Mouse (Mus musculus): ENCODE measurements around the gene Stac3.
A peak's percentile ranks its signal among the peaks of the same experiment; 100 is the strongest.

Gene Stac3

DNA sequence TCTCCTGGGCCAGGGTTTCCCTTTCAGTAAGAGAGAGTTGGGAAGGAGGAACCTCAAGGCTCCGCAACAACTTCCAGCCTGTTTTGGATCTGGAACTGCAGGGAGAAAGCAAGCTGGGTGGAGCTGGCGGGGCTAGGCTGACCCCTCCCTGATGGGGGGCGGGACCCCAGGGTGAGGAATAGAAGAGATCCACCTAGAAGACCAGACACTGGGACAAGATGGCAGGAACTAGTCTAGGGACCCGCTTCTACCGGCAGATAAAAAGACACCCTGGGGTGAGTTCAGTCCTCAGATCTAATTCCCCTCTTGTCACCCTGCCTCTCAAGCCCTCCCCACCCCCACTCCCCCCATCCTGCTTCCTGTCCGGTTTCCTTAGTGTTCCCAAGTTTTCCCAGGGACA is 13.3 kb downstream of the Stac3 start, which contains the start of gene Ndufa4l2:
Gene Ndufa4l2 (plus strand): TSS at position 204 of the 400 bp plus-strand sequence.
- H3K27me3 ChIP-seq (ENCODE audit: control insufficient read depth, insufficient read depth, low read length, poor library complexity, severe bottlenecking) = no peaks in the 10 kb centered on the region
- H3K36me3 ChIP-seq (ENCODE audit: control insufficient read depth, insufficient read depth, low read length, poor library complexity, severe bottlenecking) = peaks cover 6% of the 10 kb centered on the region
- no peak for DNase-seq (ENCODE audit: low read depth, low spot score)

DNA sequence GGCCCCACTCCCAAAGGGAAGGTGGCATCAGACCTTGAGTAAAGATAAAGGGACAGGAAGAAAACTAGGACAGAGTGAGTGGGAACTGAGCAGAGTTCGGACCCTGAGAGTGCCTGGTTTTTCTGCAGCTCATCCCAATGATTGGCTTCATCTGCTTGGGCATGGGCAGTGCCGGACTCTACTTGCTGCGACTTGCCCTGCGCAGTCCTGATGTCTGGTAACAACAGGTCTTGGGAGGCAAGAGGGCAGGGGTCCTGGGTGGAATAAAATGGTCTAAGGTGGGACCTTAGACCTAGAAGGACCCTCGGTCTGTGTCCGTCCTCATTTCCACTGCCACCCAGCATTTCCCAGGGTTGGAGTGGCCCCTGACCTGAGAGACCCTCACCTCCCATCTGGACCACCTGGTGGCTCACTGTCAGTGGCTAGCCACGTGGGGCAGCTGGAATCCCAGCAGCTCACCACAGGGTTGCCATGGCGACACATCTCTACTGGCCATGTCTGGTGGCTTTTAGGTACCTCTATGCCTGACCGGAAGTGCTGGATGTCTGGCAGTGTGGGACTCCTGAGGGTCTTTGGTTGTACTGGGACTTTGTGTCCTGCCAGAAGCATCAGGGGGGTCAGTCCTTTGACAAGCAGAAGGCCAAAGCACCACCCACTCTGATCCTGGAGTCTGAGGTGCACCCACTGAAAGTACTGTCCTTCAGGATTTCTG is 13.9 kb downstream of the Stac3 start:
- peaks cover 6% of the 10 kb centered on the region for H3K36me3 ChIP-seq (ENCODE audit: control insufficient read depth, insufficient read depth, low read length, poor library complexity, severe bottlenecking)
- H3K27me3 ChIP-seq (ENCODE audit: control insufficient read depth, insufficient read depth, low read length, poor library complexity, severe bottlenecking) = no peaks in the 10 kb centered on the region
- no peak for DNase-seq (ENCODE audit: low read depth, low spot score)

DNA sequence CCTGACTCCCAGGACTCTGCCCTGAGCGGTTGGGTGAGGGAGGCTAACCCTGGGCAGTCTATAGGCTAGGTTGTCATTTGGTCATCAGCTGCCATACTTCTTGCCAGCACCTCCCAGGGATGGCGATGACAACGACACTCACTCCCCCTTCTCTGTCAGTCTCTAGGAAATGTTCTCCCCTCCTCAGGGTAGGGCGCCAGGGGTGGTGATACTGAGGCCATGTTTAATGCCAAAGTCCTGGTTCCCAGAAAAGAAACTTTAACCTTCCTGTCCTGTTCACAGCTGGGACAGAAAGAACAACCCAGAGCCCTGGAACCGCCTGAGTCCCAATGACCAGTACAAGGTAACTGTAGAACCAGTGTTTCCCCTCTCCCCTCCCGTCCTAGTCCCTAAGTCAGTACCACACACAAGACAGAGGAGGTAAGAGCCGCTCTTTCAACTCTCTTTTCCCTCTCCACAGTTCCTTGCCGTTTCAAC is 14.5 kb downstream of the Stac3 start:
- peaks cover 6% of the 10 kb centered on the region for H3K36me3 ChIP-seq (ENCODE audit: control insufficient read depth, insufficient read depth, low read length, poor library complexity, severe bottlenecking)
- no peak for DNase-seq (ENCODE audit: low read depth, low spot score)
- H3K27me3 ChIP-seq (ENCODE audit: control insufficient read depth, insufficient read depth, low read length, poor library complexity, severe bottlenecking) = no peaks in the 10 kb centered on the region

DNA sequence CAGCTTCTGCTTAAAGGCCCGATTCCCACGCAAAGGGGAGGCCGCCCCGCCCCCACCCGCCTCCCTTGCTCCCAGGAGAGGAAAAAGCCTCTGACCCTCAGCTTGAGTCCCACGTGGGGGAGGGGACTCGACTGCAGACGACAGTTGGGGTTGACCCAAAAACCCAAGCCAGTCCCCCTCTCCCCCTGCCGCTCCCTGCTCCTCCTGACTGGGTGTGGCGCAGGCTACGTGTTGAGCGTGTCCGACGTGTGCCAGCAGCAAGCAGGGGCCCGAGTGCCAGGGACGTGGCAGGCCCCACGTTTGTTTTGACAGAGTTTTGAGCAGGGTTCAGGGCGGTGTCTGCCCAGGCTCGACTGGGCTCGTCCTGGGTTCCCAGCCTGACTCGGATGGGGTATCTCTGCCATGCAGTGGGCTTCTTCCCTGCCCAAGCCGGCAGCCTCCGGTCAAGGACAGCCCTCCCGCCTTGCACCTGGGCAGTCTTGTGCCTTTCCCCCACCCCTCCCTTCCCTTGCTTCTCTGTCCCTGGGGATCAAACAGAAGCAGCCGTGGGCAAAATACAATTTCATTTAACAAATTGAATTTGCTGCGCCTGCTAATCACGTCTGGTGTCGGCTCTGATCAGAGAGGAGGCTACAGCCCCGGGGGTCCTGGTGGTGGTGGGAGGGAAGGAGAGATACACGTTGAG is 15.2 kb downstream of the Stac3 start:
- peaks cover 6% of the 10 kb centered on the region for H3K36me3 ChIP-seq (ENCODE audit: control insufficient read depth, insufficient read depth, low read length, poor library complexity, severe bottlenecking)
- no peak for DNase-seq (ENCODE audit: low read depth, low spot score)

DNA sequence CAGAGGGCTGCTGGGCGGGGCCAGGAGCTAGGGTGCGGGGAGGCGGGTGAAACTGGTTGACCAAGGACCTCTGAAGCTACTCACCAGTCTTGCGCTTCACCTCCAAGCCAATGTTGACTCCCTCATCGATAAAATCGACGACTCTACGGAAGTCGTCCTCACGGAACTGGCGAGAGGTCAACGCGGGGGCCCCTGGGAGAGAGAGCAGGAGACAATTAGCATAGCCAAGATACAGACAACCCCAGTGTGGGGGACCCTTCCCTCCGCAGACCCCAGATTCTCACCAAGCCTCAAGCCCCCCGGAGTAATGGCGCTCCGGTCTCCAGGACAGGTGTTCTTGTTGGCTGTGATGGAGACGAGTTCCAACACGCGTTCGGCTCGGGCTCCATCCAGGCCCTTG is 16.5 kb downstream of the Stac3 start:
- DNase-seq (ENCODE audit: low read depth, low spot score) = no peak
- peaks cover 6% of the 10 kb centered on the region for H3K36me3 ChIP-seq (ENCODE audit: control insufficient read depth, insufficient read depth, low read length, poor library complexity, severe bottlenecking)
- H3K27me3 ChIP-seq (ENCODE audit: control insufficient read depth, insufficient read depth, low read length, poor library complexity, severe bottlenecking) = no peaks in the 10 kb centered on the region

More for the DNA sequence above, 15.2 kb downstream of the Stac3 start:
- H3K27me3 ChIP-seq (ENCODE audit: control insufficient read depth, insufficient read depth, low read length, poor library complexity, severe bottlenecking) = no peaks in the 10 kb centered on the region

DNA sequence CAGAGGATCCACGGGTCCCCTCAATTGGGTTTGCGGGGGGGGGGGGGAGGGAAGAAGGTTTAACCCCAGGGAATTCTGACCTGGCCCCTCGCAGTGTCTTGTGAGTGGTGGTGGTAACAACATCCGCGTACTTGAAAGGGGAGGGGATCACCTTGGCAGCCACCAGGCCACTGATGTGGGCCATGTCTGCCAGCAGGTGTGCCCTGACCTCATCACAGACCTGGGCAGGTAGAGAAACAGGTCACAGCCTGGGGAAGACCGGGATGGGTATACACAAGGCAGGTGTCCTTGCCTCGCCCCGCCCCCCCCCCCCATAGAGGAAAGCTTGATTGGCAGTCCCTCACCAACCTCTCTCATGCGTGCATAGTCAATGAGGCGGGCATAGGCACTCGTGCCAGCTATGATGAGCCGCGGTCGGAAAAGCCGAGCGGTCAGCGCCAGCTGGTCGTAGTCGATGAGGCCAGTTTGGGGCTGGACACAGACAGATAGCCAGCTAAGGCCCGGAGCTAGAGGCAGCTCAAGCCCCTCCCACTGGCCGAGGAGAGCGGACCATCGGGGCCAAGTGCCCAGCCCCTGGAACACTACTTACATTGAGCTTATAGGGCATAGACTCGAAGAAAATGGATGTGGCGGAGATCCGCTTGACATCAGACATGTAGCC is 17.7 kb downstream of the Stac3 start:
- H3K27me3 ChIP-seq (ENCODE audit: control insufficient read depth, insufficient read depth, low read length, poor library complexity, severe bottlenecking) = no peaks in the 10 kb centered on the region
- peaks cover 6% of the 10 kb centered on the region for H3K36me3 ChIP-seq (ENCODE audit: control insufficient read depth, insufficient read depth, low read length, poor library complexity, severe bottlenecking)
- DNase-seq (ENCODE audit: low read depth, low spot score) = no peak

DNA sequence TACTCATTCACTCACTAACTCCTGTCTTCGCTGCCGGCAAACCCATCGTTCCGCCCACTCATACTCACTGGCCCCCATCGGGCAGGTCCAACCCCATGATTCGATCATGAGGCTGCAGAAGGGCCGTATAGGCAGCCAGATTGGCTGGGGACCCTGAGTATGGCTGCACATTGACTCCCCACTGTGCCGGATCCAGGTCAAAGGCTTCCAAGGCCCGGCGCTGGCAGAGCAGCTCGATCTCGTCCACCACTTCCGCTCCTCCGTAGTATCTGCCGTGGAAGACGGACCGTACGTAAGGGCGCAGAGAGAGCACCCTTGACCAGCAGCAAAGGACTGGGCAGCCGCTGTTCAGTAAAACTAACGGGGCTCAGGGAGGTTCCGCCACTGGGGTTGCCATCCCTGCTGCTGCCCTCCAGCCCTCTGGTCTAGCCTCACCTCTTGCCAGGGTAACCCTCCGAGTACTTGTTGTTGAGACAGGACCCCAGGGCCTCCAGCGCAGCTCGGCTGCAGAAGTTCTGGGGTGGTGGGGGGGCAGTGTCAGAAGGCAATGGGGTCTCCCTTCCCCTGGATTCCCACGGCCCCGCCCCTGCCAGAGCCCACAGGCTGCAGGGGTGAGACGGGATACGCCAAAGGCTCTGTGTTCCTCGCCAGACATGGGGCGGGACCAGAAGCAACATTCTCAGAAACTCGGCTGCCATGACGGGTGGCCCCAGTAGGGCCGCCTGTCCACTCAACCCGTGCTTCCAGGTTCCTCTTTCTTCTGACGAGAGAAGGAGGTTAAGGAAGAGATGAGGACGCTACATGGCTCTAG is 18.6 kb downstream of the Stac3 start:
- no peak for DNase-seq (ENCODE audit: low read depth, low spot score)
- Histone ChIP-seq H3K27me3 (ENCODE audit: control insufficient read depth, insufficient read depth, low read length, poor library complexity, severe bottlenecking) (no peaks in the 10 kb centered on the region), H3K36me3 (ENCODE audit: control insufficient read depth, insufficient read depth, low read length, poor library complexity, severe bottlenecking) (peaks cover 6% of the 10 kb centered on the region)

DNA sequence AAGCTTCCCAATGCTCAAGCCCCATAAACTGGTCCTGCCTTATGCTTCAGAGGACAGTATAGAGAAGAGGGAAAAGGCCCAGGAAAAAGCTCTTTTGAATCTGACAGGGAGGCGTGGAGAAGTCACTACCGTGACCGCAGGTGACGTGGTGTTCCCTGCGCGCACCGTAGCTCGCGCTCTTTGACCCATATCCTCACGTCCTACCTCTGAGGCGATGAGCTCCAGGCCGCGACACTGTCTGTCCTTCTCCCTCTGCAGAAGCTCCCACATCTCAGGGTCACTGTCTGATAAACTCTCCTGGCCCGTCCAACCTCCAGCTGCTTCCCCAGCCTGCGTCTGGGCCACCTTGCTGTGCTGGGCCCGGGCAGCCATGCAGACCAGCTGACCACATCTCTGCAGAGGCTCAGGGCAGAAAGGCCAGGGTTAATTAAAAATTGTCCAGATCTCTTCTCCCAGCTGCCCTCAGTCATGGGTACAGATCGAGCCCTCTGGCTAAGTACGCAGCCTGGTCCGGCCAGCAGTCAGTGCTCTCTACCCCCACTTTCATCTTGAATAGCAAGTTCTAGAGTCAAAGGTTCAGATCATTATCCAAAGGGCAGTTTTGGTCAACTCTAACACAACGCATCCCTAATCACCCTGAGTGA is 19.4 kb downstream of the Stac3 start:
- Histone ChIP-seq H3K27me3 (ENCODE audit: control insufficient read depth, insufficient read depth, low read length, poor library complexity, severe bottlenecking) (no peaks in the 10 kb centered on the region), H3K36me3 (ENCODE audit: control insufficient read depth, insufficient read depth, low read length, poor library complexity, severe bottlenecking) (peaks cover 6% of the 10 kb centered on the region)
- DNase-seq (ENCODE audit: low read depth, low spot score) = no peak

DNA sequence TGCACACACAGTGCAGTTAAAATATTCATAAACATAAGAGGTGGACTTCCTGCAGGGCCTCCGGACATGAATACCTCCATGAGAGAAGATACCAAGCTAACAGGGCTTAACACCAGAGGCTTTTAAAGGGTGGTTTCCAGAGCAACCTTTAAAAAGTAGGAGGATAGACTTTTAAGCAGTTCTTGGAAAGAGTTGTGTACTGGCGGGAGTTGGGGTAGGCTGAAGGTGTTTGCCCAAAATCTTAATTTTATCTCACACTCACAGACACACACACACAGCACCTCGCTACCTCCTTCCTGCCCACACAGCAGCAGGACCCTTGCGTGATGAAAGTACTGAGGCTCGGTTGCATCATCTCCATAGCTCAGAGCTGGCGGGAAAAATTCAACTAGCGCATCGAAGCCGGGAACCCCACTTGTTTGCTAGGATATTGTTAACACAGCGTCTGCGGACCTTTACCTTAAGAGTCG is 20.2 kb downstream of the Stac3 start:
- H3K36me3 ChIP-seq (ENCODE audit: control insufficient read depth, insufficient read depth, low read length, poor library complexity, severe bottlenecking) = peaks cover 6% of the 10 kb centered on the region
- no peaks in the 10 kb centered on the region for H3K27me3 ChIP-seq (ENCODE audit: control insufficient read depth, insufficient read depth, low read length, poor library complexity, severe bottlenecking)
- no peak for DNase-seq (ENCODE audit: low read depth, low spot score)

DNA sequence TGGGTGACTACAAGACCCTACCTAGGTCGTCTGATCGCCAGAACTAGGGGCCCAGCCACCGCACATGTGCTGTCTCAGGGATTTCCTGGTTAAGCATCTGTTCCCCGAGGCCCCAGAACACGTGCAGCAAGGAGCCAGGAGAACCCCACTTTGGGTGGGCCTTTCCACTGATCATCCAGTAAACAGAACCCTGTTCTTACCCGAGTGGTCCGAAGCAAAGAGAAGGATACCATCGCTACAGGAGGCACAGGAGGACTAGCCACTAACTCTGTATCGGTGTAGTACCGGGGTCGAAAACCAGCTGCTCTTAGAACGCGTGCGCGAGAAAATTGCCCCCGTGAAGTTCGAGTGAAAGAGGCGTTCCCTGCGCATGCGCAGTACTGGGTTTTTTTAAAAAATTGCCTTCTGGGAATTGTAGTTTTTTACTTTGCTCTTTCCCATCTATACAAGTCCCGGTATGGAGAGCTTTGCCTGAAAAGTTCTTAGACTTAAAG is 20.6 kb downstream of the Stac3 start, which contains the start of gene Shmt2:
Gene Shmt2 (minus strand): TSS at position 357 of the 494 bp plus-strand sequence.
- no peaks in the 10 kb centered on the region for H3K27me3 ChIP-seq (ENCODE audit: control insufficient read depth, insufficient read depth, low read length, poor library complexity, severe bottlenecking)
- peak; percentile 91 for DNase-seq (ENCODE audit: low read depth, low spot score)
- H3K36me3 ChIP-seq (ENCODE audit: control insufficient read depth, insufficient read depth, low read length, poor library complexity, severe bottlenecking) = peaks cover 6% of the 10 kb centered on the region

DNA sequence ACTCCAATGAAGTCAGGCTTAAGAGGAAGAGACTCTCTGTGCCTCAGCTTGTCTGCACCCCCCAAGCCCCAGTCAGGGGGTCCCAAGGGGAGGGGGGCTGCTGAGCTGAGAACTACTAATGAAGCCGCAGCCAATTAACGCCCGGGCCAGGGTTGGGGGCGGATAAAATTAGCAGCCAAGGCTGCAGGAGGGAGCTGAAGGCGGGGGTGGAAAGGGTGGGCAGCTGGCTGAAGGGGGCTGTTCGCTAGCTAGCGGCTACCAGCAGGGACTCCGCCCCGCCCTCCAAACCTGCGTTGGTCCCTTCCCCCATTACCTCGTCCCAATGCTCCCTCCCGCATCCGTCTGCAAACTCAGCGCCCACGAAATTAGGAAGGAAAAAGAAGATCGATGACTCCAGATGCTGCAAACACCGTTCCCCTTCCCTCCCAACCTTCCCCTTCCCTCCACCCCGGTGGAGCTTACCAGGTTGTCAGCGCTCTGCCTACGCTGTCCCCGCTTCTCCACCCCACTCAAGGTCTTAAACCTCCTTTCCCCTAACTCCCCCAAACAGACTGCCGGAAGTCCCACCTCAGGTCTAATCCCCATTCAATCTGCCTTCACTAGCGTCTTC is 23.3 kb downstream of the Stac3 start:
- DNase-seq (ENCODE audit: low read depth, low spot score) = no peak
- Histone ChIP-seq H3K36me3 (ENCODE audit: control insufficient read depth, insufficient read depth, low read length, poor library complexity, severe bottlenecking) (no peaks in the 10 kb centered on the region), H3K27me3 (ENCODE audit: control insufficient read depth, insufficient read depth, low read length, poor library complexity, severe bottlenecking) (no peaks in the 10 kb centered on the region)

DNA sequence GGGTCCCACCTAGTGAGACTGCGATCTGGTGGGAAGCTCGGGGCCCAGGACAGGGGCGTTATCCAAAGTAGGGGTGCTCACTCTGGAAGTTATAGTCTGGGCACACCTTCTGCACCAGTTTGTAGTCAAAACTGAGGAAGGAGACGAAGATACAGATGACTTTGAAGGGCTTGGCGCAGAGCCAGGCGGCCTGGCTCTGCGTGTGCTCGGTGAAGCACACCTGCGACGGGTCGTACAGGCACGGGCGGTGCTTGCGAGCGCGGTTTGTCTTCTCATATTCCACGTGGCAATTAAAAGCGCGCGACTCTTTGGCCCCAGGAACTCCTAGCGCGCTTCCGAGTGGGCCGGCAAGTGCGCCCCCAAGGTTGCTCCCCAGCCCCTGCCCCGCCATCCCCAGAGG is 24.6 kb downstream of the Stac3 start:
- DNase-seq (ENCODE audit: low read depth, low spot score) = peak; percentile 58
- no peaks in the 10 kb centered on the region for H3K36me3 ChIP-seq (ENCODE audit: control insufficient read depth, insufficient read depth, low read length, poor library complexity, severe bottlenecking)
- no peaks in the 10 kb centered on the region for H3K27me3 ChIP-seq (ENCODE audit: control insufficient read depth, insufficient read depth, low read length, poor library complexity, severe bottlenecking)

DNA sequence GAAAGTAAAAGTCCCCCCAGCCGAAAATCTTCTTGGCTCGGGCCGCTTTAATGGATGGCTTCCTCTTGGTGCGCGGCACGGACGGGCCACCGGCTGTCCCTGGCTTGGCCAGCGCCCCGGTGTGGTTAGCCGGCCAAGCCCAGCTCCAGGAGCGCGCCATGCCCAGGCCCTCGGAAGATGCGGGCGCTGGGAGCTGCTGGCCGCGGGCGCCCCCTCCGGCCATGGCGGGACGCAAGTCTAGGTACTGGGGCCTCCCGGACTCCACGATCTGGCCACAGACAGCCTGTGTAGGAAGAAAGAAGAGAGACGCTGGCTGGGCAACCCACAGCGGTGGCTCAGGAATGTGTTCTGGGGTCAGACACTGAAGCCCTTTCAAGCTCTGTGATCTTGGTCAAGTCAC is 25.2 kb downstream of the Stac3 start:
- DNase-seq (ENCODE audit: low read depth, low spot score) = peak; percentile 61
- Histone ChIP-seq H3K27me3 (ENCODE audit: control insufficient read depth, insufficient read depth, low read length, poor library complexity, severe bottlenecking) (no peaks in the 10 kb centered on the region), H3K36me3 (ENCODE audit: control insufficient read depth, insufficient read depth, low read length, poor library complexity, severe bottlenecking) (no peaks in the 10 kb centered on the region)

All from splenic B cell, adult 2 months (primary cell).